Mouse (Mus musculus): ENCODE results near the gene Vps29.

The Vps29 gene

DNA sequence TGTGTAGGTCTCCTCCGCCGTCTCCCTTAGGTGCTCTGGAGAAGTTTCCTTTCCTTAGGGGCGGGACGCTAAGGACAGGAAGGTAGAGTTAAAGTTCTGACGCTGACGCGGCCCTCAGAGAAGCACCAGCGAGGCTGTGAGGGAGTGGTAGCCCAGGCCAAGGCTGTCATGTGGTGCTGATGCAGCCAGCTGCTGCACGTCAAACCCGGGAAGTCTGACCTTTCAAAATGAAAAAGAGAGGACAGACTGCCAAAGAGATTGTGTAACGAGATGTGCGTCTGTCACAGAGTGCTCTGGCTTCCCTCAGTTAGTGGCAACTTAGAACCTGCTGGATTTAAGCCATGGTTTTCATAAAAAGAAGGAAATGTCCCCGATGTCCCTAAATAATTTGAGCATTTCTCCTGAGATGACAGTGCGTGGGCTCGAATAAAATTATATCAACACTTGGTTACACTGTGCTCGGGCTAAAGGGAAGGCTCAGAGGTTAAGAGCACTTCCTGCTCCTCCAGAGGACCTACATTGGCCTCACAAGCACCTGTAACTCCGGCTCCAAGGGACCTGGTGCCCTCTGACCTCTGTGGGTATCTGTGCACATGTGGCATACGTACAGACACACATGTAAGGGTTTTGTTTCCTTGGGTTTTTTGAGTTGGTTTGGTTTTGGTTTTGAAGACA lies 46.6 kb downstream of the Vps29 start:
- DNase-seq = peak; percentile 64

DNA sequence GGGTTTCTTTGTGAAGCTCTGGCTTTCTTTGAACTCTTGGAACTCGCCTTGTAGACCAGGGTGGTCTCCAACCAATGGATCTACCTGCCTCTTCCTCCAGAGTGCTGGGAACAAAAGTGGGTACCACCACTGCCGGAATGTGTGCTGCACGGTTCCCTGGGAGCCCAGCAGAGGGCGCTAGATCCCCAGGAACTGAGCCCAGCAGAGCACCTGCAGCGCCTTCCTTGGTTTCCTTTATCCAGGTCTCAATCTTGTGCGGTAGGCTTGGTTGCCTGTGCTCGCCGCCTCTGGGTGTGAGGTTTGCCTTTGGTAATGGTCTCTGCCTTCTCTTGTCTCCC lies 47.1 kb downstream of the Vps29 start:
- peak; percentile 80 for DNase-seq

DNA sequence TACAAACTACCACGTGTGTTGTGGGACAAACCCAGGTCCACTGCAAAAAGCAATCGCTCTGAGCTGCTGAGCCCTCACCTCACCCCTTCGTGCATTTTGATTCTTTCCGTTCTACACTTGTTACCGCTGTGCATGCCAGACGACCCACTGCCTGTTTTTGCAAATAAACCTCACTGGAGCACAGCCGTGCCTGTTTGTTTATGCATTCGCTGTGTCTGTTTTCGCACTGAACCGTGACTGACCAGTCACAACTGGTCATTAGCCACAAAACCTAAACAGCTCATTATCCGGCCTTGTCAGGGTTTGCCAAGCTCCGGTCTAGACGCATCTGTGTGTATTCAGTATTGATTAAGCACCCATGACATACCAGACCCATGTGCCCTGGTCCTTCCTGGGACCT lies 48.0 kb downstream of the Vps29 start:
- no peak for DNase-seq

DNA sequence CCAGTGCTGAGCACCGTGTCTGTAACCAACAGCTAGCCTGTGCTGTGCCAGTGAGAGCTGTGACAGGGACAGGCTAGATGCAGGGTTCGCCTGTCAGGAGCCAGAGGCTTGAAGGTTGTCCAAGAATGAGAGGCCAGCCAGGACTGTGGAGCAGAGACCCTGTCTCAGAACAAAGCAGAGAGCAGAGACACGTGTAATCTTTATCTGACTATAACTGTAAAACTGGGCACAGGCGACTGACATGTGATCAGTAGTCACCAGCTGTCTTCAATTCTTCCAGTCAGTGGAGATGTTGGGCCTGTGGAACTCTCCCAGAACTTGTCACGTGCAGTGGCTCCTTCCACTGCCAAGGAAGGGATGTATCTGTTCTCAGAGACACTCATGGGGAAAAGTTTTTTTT lies 48.6 kb downstream of the Vps29 start:
- DNase-seq = peak; percentile 34

DNA sequence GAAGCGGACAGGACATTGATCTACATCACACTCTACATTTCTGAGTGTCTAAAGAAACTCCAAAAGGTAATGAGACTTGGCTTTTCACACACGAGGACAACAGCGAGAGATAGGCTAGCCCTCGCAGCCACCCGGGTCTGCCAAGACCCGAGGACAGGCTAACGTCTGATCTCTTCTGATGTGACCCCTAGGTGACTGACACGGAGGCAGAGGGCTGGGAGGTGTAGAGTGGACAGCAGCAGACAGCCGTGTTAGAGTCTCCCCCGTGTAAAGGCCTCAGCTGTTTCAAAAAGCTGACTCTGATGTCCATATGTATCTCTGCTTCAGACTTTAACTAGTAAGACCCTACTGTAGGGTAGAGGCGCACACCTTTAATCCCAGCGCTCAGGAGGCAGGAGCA lies 49.2 kb downstream of the Vps29 start:
- DNase-seq = no peak

DNA sequence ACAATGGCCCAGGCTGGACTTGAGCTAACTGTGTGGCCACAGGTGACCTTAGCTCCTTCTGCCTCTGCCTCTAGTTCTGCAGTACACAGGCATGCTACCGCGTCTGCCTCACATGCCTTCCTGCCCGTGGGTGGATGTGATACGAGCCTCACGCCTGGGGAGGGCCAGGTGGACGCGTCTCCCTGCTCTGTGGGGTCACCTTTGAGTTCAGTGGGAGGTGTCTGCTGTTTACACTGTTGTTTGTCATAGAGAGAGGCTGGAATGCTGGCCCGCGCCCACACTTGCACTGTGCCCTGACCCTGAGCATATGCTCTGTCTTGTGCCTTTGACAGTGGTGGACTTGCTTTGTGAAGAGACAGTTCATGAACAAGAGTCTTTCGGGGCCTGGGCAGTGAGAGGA lies 51.4 kb downstream of the Vps29 start:
- DNase-seq = no peak

DNA sequence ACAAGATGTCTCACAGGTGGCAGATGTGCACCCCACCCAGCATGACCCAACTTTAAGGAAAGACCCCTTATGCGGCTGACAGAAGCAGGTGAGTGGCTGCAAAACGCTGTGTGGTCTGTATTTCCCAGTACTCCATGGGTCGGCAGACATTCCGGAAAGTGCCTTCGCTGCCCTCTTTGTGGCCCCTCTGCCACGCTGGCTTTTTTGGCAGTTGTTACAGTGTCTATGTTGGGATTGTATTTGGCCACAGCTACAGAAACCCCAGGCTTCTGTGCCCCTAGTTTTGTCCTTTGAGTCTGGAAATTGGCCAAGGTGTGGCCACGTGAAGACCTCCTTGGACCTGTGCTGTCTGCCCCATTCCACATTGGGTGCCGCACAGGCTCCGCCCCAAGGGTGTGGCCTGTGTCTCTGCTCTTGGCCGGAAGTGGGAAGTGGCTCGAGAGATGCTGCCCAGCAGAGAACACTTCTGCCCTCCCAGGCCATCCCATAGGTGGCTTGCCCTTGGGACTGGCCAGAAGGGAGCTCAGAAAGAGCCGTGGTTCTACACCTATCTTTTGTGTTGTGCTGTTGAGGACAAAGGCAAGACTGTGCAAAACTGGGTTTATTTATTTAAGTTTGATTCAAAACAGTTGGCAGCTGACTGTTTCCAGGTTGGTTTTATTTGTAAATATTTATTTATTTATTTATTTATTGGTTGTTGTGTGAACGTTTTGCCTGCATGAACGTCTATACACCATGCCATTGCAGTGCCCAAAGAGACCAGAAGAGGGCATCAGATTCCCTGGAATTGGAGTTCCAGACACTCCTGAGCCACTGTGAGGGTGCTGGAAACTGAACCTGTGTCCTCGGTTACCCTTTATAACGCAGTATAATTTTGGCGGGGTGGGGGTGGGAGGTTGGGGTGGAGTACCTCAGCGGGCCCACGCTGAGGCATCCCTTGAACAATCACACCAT lies 55.8 kb downstream of the Vps29 start:
- DNase-seq = no peak

DNA sequence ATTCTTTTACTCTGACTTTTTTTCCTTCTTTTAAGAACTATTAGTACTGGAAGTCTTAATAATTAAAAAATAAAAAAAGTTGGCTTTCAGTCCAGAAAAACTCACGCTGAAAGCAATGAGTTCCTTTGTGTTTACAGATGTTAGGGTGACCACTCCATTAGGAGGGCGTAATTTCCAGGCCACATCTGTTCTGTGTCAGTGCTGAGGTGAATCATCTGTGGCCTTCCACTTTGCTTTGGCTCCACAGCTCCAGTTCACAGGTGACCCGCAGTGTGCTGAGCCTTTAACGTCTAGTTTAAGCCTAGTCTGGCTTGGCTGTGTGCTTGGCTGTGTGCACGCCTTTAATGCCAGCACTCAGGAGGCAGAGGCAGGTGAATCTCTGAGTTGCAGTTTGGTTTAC lies 57.7 kb downstream of the Vps29 start:
- DNase-seq = no peak

DNA sequence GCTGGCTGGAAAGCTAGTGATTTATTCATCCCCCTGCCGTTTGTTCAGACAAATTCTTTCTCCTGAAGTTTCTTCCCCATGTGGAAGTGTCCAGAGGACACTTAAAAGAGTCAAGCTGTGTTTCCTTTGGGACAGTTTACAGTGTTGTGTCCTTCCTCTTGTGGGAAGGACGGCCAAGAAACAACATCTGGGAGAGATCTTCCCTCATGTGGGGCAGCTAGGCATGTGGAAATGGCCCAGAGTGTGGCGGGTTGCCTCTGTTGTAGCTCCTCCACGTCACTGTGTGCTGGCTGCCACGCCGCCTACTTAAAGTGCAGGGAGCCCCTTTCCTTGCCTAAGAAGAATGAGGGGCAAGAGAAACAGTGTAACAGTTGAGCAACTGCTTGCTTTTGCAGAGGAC lies 58.7 kb downstream of the Vps29 start:
- DNase-seq = peak; percentile 52

DNA sequence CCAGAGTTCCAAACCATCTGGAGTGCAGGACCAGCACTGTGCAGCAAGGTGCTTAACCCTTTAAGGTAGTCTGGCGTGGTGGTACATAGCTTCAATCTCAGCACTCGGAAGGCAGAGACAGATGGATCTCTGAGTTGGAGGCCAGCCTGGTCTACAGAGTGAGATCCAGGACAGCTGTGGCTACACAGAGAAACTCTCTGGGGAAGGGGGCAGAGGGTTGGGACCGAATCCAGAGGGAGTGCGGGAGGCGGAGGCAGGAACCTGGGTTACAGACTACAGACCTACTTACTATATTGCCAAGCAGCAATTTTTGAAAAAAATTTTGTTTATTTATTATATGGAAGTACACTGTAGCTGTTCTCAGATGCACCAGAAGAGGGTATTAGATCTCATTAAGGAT lies 60.2 kb downstream of the Vps29 start:
- DNase-seq = no peak
